Mouse (Mus musculus): Measurements from ENCODE around the gene Rere.

DNA sequence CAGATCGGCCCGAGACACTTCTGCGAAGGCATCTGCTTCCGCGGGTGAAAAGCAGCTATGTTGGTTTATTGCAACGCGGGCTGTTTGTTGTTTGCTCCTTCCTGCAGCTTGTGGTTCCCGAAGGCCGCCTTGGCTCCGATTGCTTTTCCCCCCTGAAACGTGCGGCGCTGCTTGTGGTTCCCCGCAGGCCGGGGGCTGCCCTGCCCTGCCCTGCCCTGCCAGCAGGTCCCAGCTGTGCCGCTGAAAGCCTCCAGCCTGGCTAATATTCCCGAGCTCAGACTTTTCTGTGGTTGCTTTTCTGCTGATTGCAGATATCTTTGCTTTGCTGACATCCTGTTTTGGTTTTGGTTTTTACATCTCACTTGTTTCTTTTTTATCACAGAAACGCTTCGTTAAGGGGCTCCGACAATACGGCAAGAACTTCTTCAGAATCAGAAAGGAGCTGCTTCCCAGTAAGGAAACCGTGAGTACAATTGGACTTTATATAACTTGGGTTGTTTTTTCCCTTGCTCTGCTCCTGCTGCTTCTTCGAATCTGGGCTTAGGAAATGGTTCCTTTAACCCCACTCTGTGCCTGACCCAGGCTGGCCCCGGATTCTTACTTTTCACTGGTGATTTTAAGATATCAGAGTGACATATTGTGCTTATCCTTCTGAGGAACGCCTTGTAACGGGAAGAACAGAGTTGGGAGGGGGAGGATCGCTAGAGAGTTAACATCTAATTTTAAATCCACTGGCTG lies 288.6 kb downstream of the Rere start:
- TF ChIP-seq CTCF (IDR thresholded peaks at IDR 0.05; ENCODE audit: low read depth) (peak; percentile 37; the same call in 1 of the 2 replicates), EP300 (IDR thresholded peaks at IDR 0.05; ENCODE audit: low read depth) (no peak)

Measured in liver, embryonic 14.5 days (tissue).